Mouse (Mus musculus) embryo, embryonic 11 days (tissue): ENCODE data around the gene Mark4.

Experiments used
- DNase-seq: peaks from one replicate; pipeline ENCODE4 v3.0.0-alpha.2; 2015

Mark4 gene

DNA sequence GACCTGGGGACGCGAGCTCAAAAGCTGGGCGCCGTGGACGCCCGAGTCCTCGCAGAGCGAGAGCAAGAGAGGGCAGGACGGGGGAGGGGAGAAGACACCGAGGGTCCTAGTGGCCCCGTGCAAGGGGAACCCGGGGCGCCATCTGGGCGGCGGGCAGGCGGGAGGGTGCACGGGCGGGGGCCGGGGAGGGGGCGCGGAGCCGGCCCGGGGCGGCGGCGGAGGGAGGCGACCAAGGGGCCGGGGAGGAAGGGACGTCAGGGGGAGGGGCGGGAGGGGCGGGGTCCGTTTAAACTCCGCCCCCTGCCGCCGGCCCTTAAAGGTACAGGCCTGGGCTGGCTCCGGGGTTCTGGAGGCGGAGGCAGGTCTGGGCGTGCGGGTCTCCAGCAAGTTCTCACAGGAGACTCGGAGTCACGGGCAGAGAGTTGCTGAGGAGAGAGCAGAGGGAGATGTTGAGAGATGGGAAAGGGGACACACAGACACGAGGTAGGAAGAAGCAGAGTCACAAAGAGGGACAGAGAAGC is at the start of gene Mark4:
Gene Mark4, minus strand, starts transcription at position 231 of the 521 bp plus-strand sequence.
- peak; percentile 91 for DNase-seq

DNA sequence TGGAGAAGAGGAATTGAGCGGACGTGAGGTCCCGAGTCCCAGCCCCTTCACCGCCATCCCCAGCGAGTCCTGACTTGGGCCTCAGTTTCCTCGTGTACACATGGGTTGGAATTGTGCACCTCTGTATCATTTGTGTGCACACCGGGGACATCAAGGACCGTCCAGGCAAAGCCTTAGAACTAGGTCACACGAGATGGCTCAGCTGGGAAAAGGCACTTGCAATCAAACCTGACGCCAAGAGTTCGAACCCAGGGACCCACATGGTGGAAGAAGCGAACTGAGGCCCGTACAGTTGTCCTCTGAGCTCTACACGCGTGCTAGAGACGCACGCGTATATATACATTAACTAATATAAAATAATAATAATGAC is 49.0 kb upstream of the Mark4 start:
- no peak for DNase-seq

DNA sequence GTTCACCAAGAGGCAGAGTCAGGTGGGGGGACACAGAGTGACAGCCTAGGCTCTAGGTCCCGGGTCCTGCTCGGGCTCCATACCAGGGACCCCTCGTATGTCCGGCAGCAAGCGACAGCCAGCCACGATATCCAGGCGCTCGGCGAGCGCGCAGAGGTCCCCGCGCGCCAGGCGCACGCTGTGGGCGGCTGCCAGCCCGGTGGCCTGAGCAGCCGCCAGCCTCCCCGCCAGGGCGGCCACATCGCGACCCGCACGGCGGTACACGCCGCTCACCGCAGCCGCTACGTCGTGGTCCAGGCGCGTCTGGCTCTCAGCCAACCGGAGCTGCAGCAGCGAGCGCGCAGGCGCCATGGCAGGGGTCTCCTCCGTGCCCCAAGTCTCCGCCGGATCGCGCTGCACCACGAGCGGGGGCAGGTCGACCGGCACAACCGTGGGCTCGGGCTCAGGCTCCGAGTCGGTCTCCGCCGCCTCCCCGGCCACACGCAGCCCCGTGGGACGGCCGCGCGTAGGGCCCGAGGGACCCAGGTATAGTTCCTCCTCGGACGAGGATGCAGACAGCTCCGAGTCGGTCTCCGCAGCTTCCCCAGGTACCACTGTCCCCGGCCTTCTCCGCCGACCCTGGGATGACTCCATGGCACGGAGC is 48.5 kb upstream of the Mark4 start:
- peak; percentile 88 for DNase-seq

DNA sequence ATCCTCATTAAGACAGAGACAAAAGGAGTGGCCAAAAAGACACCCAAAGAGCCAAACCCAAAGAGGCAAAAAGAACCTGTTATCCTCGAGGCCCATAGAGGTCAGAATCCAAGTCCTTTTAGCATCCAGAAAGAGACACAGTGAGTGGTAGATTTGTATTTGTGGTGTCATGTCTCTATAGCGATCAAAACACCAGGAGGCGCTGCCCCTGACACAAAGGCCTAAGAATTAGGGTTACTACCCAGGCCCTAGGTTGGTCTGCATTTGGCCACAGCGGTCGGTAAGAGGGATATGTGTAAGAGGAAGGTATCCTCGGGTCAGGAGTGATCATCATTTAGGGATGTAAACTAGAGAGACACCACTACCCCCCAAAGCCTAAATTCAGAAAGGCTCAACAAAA is 47.7 kb upstream of the Mark4 start:
- DNase-seq = peak; percentile 55

DNA sequence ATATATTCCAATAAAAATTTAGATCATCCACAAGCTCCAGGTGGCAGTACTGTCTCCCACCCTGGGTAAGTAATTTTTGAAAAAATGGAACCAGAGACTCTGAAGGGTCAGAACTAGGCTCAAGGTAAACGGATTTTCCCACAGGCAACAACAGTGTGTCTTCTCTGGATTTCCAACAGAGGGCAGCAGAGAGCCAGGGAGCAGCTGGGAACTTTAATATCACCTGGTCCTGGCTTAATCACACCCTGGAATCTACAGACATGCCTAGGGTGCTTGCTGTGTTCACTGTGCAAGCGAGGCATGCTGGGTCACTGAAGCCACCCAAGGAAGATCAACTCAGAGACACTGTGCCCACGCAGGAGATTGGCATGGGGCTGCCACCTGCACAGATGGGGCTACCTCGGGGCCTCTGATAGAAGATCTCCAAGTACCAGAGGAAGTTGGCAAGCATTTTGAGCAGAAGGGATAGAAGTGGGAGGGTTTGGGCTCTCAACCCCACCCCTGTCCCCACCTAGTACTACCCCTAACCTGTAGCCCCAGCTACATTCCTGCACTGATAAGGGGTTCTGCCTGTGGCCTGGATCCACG is 45.0 kb upstream of the Mark4 start:
- DNase-seq = peak; percentile 59

DNA sequence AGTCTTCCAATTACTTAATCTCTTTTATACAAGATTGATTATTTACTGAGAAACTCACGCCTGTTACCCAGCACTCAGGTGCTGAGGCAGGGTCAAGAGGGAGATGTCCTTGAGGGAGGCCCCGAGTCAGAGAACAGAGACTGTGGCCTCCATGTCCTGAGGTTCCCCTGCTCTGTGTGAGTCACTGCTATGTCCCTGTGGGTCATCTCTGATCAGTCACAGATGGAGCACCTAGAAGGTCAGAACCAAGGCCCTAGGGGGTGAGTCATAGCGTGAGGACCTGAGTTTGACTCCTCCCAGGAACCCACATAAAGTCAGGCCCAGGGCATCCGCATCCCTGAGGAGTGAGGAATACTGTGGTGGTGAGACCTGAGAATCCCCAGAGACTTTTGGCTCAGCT is 43.0 kb upstream of the Mark4 start:
- no peak for DNase-seq

DNA sequence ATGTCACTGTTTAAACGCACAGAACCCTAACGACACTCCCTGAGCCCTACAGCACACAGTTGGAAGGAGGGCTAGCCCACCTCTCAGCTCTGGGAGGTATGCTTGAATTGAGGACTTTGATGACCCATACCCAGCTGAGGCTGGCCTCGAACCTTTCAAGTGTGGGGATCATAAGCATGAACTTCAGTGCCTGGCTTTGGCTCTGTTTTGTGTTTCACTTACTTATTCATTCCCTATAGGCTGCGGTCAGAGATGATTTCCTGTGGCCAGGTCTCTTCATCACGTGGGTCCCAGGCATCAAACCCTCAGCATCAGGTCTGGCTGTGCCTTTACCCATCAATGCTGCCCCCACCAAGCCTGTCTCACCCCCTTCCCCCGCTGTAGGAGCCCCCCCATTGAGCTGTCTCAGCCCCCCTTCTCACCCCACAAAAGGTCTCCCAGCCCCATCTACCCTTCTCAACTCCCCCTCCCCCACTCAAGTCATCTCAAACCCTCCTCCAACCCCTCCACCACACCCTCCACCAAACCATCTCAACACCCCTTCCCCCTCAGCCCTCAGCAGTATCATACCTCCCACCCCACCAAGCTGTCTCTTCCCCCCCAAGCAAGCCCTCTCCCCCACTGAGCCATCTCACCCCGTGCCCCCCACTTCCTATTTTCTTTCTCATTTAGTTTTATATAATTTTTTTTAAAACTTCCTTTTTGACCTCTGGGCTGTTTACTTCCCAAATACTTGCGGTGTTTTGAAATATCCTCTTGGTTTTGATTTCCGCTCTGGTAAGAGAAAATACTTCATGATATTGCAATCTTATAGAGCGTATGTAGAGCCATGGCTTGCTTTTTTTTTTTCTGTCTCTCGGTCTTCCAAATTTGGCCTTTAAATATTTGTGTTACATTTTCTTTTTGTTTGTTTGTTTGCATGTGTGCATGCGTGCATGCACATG is 42.1 kb upstream of the Mark4 start:
- no peak for DNase-seq

DNA sequence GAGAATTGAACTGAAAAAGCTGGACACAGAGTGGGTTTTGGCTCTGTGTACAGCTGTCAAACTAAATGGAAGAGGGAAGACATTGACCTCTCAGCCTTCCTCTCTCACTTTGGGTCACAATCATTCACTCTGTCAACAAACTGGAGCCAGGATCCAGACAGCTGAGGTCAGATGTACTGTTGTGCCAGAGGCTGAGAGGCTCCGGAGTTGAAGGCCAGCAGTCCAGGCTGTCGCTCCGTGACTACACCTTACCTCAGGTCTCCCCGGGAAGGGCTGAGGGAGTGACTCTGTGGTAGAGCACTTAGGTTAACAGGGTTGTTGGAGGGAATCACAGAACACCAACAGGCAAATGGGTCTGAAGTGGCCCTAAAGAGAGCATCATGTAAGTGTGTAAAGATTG is 39.7 kb upstream of the Mark4 start:
- DNase-seq = no peak

DNA sequence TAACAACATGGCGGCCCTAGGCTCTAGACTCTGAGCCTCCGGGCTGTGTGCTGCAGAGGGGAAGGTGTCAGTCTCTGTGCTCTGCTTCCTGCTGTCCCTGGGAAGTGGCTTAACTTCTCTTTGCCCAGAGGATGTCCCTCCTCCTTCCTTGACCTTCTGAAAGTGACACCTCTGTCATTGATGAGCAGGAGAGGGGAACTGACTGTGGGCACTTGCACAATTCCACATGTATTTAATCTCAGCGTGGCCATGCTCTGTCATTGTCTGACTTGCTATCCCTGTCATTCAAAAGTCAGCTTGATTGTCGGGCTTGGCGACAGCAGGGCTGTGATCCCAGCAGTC is 37.6 kb upstream of the Mark4 start:
- no peak for DNase-seq

DNA sequence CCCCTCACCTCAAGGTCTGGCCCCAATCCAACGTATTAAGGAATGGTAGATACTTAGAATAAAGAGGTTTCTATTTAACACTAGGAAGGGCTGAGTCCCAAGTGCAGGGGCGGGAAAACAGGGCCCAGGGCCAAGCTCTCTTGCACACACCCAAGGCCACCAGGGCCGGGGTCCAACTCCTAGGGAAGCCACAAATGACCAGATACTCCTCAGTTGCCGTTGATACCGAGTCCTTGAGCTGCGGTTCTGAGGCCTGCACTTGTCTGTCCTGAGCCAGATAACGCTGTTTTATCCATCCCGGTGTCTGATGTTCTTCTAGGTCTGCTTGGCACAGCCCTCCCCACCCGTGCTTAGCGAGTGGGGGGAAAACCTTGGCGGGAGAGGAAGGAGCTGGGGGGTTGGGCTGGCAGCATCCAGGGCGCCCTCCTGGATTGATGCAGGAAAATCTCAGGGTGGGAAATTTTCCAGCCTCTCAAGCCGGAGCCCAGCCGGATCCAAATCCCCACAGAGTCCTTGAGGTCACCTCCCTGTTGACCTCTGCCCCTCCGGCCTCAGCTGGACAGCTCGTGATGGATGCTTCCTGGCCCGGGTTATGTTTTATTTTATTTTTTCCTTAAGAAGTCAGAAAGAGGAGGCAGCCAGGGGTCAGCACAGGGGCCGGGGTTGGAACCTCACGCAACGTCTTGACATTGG is 37.0 kb upstream of the Mark4 start:
- peak; percentile 30 for DNase-seq

DNA sequence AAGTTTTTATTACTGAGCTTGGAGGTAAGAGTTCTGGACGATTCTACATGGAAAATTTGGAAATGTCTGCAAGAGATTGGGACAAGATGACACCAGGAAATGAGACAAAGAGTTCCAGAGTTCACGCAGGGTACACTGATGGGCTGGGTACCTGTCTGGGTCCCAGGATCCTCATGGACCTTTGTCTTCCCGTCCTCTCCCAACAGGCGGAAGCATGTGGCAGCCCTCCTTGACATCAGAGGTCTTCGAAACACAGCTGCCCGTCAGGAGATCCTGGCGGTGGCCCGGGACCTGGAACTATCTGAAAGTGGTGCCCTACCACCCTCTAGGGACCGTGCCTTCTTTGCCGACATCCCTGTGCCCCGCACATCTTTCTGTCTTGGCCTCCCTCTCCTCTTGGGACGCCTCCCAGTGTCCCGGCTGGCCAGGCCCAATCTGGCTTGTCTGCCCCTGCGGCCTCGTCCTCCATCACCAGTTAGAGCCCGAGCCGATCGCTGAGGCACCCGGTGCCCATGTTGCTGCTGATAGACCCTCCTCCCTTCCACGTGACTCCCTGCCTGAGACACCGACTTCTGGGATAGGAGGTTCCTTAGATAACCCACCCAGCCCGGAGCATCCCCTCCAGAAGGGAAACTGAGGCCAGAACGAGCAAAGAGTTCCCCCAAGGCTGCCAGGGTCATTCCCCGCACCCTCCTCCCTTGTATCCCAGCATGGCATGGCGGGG is 36.3 kb upstream of the Mark4 start:
- no peak for DNase-seq

DNA sequence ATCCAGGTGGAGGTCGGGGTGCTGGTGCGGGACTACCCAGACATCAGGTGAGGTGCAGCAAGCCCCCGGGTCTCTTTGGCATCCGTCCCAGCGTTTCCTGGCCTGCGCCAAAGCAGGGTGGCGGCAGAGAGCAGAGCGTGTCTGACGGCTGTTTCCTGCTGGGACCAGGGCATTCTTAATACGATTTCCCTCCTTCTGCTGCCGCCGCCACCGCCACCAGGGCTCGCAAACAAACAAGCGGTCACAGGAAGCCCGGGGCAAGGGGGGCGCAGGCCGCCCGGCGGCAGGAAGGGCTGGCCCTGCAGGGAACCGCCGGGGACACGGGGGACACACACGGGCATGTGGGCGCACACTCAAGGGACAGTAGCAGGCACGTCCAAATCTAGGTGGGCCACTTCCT is 33.1 kb upstream of the Mark4 start:
- DNase-seq = peak; percentile 56

DNA sequence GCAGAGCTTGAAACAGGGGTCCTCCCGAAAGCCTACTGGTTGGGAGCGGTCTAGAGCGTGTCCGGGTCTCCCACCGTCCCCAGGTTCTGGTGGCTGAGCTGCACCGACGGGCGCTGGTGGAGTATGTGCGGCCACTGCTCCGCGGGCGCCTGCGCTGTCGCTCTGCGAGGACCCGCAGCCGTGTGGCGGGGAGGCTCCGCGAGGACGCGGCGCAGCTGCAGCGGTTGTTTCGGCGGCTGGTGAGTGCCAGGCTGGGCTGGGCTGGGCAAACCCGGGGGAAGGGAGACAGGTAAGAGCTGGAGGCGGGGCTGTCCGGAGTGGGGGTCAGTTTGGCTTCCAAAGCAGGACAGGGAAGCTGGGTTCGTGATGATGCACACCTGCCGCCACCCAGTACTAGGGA is 30.9 kb upstream of the Mark4 start:
- DNase-seq = peak; percentile 47

DNA sequence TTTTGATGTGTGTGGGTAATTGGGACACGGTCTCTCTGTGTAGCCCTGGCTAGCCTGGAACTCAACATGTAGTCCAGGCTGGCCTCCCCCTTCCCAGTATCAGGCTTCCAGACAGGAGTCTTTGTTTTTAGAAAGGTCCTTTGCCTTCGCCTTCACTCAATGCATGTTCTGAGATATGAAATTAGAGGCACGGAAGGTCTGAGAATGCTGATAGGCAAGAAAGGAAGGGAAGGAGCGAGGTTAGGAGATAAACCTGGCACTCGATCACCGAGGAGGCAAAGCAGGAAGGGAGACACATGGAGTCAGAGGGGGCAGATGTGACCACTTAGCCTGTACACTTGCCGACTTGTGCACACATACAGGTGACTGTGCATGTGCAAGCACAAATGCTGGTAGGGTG is 27.9 kb upstream of the Mark4 start:
- no peak for DNase-seq

DNA sequence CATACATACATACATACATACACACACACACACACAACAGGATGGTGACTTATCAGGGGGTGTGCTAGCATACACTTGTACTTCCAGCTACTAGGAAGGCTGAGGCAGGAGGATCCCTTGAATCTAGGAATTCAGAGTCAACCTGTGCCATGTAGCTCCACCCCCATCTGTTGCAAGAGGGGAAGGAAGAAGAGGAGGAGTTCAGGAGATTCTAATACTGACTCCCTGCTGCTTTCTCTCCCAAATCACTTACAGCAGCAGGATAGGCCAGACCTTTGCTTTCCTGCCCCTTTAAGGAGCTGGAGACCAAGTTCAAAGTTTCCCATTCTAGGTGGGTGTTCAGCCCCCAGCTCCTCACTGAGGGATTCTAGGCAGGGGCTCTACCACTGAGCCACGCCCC is 26.9 kb upstream of the Mark4 start:
- no peak for DNase-seq

DNA sequence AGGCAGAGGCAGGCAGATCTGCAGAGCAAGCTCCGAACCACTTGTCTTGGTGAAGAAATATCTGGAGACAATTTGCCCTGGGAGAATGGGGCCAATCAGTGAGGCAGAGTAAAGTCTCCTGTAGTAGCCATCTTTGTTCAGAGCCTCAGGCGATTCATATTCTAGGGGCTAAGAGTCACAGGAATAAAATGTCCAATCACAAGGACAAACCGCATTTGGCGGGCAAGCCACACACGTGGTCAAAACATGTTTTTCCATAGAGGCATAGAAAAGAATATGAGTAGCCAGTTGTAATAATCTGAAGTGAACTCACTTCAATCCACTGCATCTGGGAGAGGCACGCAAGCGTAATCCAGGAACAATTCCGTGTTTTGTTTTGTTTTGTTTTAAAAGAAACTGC is 24.7 kb upstream of the Mark4 start:
- no peak for DNase-seq

DNA sequence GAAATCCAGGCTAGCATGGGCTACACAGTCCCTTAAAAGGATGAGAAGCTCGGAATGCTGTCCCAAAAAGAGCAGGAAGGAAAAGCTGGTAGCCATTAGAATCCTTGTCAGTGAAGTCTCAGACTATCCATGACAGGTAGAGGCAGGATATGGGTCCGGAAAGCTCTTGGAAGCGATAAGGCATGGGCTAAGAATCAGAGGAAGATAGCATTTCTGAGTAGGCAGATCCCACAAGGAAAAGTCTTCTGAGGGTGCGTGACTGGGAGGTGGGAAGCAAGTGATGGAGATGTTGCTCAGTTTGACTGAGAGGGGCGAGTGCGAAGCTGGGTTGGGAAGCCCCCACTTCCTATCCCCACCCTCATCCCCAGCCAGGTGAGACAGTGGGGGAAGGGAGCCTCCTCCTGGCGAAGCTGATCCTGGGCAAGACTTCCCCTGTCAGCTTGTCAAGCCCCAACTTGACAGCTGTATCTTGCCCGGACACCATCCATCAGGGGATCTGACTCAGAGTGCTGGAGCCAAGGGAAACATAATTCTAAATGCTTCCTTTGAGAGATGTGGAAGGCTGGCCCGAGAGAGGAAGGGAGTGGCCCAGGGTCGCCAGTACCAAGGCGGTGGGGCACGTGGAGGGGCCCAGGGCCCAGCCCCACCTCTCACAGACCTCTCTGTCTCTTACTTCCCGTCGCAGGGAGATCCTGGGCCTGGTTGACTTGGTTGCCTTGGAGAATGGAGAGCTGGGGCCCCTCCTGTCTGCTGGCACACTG is 19.2 kb upstream of the Mark4 start:
- no peak for DNase-seq

DNA sequence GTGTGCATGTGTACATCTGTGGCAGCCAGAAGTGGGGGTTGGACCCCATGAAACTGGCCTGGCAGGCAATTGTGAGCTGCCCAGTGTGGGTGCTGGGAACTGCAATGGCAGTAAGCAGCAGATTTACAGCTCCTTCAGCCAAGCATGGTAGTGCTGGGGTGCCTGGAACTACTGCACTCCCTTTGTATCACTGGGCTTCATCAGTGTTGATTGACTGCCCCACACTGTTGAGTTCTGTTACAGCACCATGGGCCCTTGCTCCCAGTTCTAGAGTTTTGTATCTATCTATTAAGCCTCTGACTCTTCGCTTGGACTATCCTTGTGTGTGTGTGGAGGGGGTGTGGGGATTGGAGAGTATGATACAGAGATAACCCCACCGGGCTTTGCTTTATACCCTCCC is 18.5 kb upstream of the Mark4 start:
- DNase-seq = no peak

DNA sequence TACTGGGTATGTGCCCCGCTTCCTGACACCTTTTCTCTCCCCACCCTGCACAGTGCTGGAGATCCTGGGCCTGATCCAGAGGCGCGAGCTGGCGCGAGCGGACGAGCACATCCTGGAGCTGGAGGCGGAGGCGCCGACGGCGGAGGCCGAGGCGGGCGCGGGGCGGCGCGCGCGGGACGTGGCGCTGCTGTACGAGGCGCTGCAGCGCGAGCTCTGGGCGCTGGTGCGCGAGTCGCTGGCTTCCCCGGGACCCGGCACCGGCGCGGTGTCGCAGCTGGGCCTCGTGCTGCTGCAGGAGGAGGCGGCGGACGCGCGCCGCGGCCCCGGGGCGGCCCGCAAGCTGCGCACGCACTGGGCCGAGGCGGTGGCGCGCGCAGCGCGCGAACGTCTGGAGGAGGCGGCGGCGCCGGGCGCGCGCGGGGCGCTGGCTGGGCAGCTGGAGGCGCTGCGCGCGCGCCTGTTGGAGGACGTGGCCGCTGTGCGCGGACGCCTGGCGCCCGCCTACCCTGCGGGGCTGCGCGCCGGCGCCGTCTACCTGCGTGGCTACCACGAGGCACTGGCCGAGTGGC is 15.3 kb upstream of the Mark4 start:
- peak; percentile 94 for DNase-seq

DNA sequence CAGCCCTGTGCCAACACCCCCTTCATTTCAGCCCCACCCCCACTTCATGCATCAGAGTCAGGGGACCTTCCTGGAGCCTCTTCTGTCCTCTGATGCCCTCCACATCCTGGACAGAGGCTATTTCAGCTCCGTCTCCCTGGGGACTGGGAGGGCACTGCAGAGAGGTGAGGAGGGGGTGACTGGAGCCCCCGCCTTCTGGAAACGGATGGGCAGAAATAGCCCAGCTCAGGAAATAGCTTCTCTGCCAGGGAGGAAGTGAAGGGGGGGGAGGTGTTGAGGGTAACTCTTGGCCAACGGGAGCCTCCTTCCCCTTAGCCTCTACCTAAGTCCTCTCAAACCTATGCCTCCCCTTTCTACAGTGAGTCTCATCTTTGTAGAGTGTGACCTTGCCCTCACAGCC is 13.8 kb upstream of the Mark4 start:
- no peak for DNase-seq

DNA sequence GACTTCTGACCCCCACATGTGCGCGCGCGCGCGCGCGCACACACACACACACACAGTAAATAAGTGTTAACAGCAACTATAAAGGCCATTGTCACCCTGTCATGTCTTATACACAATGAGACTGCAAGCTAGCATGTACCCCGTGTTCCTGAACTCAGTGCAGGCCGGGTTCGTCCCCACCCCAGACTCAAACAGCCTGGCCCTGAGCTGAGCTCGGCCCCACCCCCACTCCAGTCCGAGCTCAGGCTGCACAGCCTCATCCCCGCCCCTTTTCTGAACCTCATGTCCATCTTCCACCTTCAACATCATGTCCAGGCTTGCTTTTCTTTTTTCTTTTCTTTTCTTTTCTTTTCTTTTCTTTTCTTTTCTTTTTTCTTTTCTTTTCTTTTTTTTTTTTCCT is 11.7 kb upstream of the Mark4 start:
- DNase-seq = no peak

DNA sequence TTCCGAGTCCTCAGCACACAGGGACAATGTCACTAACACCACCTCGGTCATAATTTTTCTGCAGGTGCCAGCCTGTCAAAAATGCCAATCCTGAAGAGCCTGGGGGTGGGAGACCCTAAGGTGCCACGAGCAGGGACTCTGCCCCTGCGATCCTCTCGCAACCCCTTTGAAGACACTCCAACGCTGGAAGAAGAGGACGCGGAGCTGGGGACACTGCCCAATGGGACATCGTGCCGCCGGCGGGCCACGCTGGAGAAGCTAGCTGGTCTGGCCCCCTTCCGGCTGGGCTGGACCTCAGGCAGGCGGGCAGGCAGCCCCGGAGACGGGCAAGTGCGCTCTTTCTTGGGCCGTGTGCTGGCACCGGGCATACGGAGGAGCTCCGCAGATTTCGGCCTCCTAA is 10.8 kb upstream of the Mark4 start:
- DNase-seq = no peak
